11 mouse cellular contexts compared by ENCODE assay signal in genomic region chr3:115768761-115769530, GRCm38 (mm10). TPM values are rescaled to one million over a fixed set of nuclear protein-coding genes. Genes with fewer than 3 reads are reported as not detected.
DNase-seq lines count a peak whose midpoint lies in the region; ATAC-seq and TF ChIP-seq lines count a peak whose summit lies in the region.
"Had no signal": no experiment of that assay in that cellular context is flagged by ENCODE, and none has a peak within 500 bp of the region (broad histone marks: within the 10 kb centered on the region; RNA-seq: fewer than 3 reads in every experiment).

No protein-coding gene starts in this region.

- H3K36me3 ChIP-seq in intestine, embryonic 14.5 days (ENCODE audit: control insufficient read depth, insufficient read depth, low read length), result no peaks in the 10 kb centered on the region
- H3K36me3 ChIP-seq in intestine, postnatal 0 days (ENCODE audit: control insufficient read depth, insufficient read depth), result no peaks in the 10 kb centered on the region
- no peaks in the 10 kb centered on the region for H3K36me3 ChIP-seq in kidney, embryonic 16.5 days (ENCODE audit: insufficient read depth, low read length)
- H3K36me3 ChIP-seq: forebrain, embryonic 12.5 days; neural tube, embryonic 12.5 days; stomach, embryonic 15.5 days had no signal

- no peak for TF ChIP-seq CTCF in intestine, postnatal 0 days (IDR thresholded peaks at IDR 0.05; ENCODE audit: low read depth)

- H3K27ac ChIP-seq in intestine, embryonic 14.5 days (ENCODE audit: low read depth), result no peak overlapping the region
- H3K27ac ChIP-seq in intestine, postnatal 0 days (ENCODE audit: low read depth, low read length), result no peak overlapping the region
- H3K27ac ChIP-seq in kidney, embryonic 16.5 days (ENCODE audit: low read length), result 0 out of 2 replicates have a peak overlapping the region, but pooled peaks have one; percentile 32
- H3K27ac ChIP-seq: forebrain, embryonic 12.5 days; neural tube, embryonic 12.5 days; stomach, embryonic 15.5 days had no signal

- no peaks in the 10 kb centered on the region for H3K4me1 ChIP-seq in intestine, embryonic 14.5 days (replicated peaks; ENCODE audit: control insufficient read depth, insufficient read depth, low read length)
- no peaks in the 10 kb centered on the region for H3K4me1 ChIP-seq in intestine, postnatal 0 days (replicated peaks; ENCODE audit: control insufficient read depth, insufficient read depth, low read length)
- no peaks in the 10 kb centered on the region for H3K4me1 ChIP-seq in kidney, embryonic 16.5 days (ENCODE audit: insufficient read depth, low read length)
- H3K4me1 ChIP-seq: forebrain, embryonic 12.5 days; neural tube, embryonic 12.5 days; stomach, embryonic 15.5 days had no signal

- ATAC-seq in intestine, embryonic 14.5 days (replicated peaks; ENCODE audit: low FRiP score, low TSS enrichment, low read depth), result no peak
- no peak for ATAC-seq in intestine, postnatal 0 days
- peak; percentile 31; the same call in 1 of the 2 replicates for ATAC-seq in kidney, embryonic 16.5 days (ENCODE audit: low FRiP score, low TSS enrichment)

- no peak overlapping the region for H3K9ac ChIP-seq in intestine, embryonic 14.5 days (ENCODE audit: low read length)
- H3K9ac ChIP-seq in intestine, postnatal 0 days (ENCODE audit: low read depth, low read length), result no peak overlapping the region
- no peak overlapping the region for H3K9ac ChIP-seq in kidney, embryonic 16.5 days (replicated peaks; ENCODE audit: low read length)
- H3K9ac ChIP-seq: forebrain, embryonic 12.5 days; neural tube, embryonic 12.5 days; stomach, embryonic 15.5 days had no signal

- H3K4me2 ChIP-seq in intestine, embryonic 14.5 days (ENCODE audit: low read length), result no peak overlapping the region
- no peak overlapping the region for H3K4me2 ChIP-seq in intestine, postnatal 0 days (replicated peaks; ENCODE audit: low read depth)
- H3K4me2 ChIP-seq in kidney, embryonic 16.5 days (replicated peaks; ENCODE audit: low read depth, low read length), result no peak overlapping the region
- H3K4me2 ChIP-seq: forebrain, embryonic 12.5 days; neural tube, embryonic 12.5 days; stomach, embryonic 15.5 days had no signal

- H3K27me3 ChIP-seq in intestine, embryonic 14.5 days (replicated peaks; ENCODE audit: control insufficient read depth, insufficient read depth, low read length), result no peaks in the 10 kb centered on the region
- H3K27me3 ChIP-seq in intestine, postnatal 0 days (replicated peaks; ENCODE audit: control insufficient read depth, insufficient read depth, low read length), result no peaks in the 10 kb centered on the region
- H3K27me3 ChIP-seq in kidney, embryonic 16.5 days (ENCODE audit: insufficient read depth, low read length), result no peaks in the 10 kb centered on the region
- H3K27me3 ChIP-seq: forebrain, embryonic 12.5 days; neural tube, embryonic 12.5 days; stomach, embryonic 15.5 days had no signal

- no peaks in the 10 kb centered on the region for H3K9me3 ChIP-seq in intestine, embryonic 14.5 days (ENCODE audit: control insufficient read depth, low read length)
- no peaks in the 10 kb centered on the region for H3K9me3 ChIP-seq in intestine, postnatal 0 days (ENCODE audit: control insufficient read depth)
- H3K9me3 ChIP-seq in kidney, embryonic 16.5 days (ENCODE audit: low read length), result no peaks in the 10 kb centered on the region
- H3K9me3 ChIP-seq: forebrain, embryonic 12.5 days; neural tube, embryonic 12.5 days; stomach, embryonic 15.5 days had no signal

- DNase-seq in intestine, embryonic 14.5 days (ENCODE audit: low spot score), result peak; percentile 35
- peak; percentile 71 to 90 for DNase-seq in heart, adult 18-20 months
- DNase-seq in lung, postnatal 25 days (ENCODE audit: low spot score), result peak; percentile 90
- DNase-seq in urinary bladder, postnatal 25 days (ENCODE audit: low spot score), result no peak
- no peak for DNase-seq in left cerebral cortex, adult 9 months (ENCODE audit: low spot score in 2 of 2)
- no peak for DNase-seq in layer of hippocampus, postnatal 25 days (ENCODE audit: extremely low spot score in 1 of 2, low spot score in 1 of 2)

- no peak overlapping the region for H3K4me3 ChIP-seq in intestine, embryonic 14.5 days (ENCODE audit: low read depth, low read length)
- no peak overlapping the region for H3K4me3 ChIP-seq in intestine, postnatal 0 days (ENCODE audit: low read depth, low read length)
- no peak overlapping the region for H3K4me3 ChIP-seq in kidney, embryonic 16.5 days (ENCODE audit: low read length)
- H3K4me3 ChIP-seq: forebrain, embryonic 12.5 days; neural tube, embryonic 12.5 days; stomach, embryonic 15.5 days had no signal

- 82% methylated on average over 19 of the region's 19 CpGs for WGBS in intestine, embryonic 14.5 days
- WGBS in intestine, postnatal 0 days, result 73% methylated on average over 19 of the region's 19 CpGs
- WGBS in kidney, embryonic 16.5 days, result 82% methylated on average over 19 of the region's 19 CpGs

RNA-seq across cellular contexts. Expression of gene S1pr1, which starts 54.1 kb away (rescaled TPM):
- 11.3 and 11.9 TPM in 2 replicates for polyA plus RNA-seq in intestine, embryonic 14.5 days (2014; fragmentation: Nextera tagmentation; extraction: Ambion mirVana)
- 7.6 and 8.3 TPM in 2 replicates for polyA plus RNA-seq in intestine, postnatal 0 days (2015; fragmentation: Nextera tagmentation; extraction: Ambion mirVana)
- 10 to 100 TPM; 66.2 to 69.4 TPM for total RNA-seq in heart, adult 18-20 months (2021)
- 21.0 and 26.1 TPM in 2 replicates for polyA plus RNA-seq in kidney, embryonic 16.5 days (2015; fragmentation: Nextera tagmentation; extraction: Ambion mirVana)
- 10 to 100 TPM; 94.9 to 95.2 TPM for total RNA-seq in layer of hippocampus, postnatal 25 days (2021)

Comparison
In these comparisons a context has a peak if more than half of its experiments do, and no peak if none do; other contexts are left out.
1. DNase-seq: peak in intestine, embryonic 14.5 days (single experiment), heart, adult 18-20 months (2 of 2) and lung, postnatal 25 days (single experiment); none in urinary bladder, postnatal 25 days (single experiment), left cerebral cortex, adult 9 months (0 of 2) and layer of hippocampus, postnatal 25 days (0 of 2).